Mouse (Mus musculus) lung, postnatal 0 days (tissue): ENCODE measurements around the gene Rims4.

ENCODE experiments used
- CTCF ChIP-seq: IDR thresholded peaks from 2 replicates; pipeline ENCODE4 v1.5.1; 2016; ENCODE audit warnings: antibody characterized with exemption, mild to moderate bottlenecking
- EP300 ChIP-seq: IDR thresholded peaks from 2 replicates; pipeline ENCODE4 v1.6.1; 2016; ENCODE audit warnings: antibody characterized with exemption, mild to moderate bottlenecking, control low read depth

GRCm38 (mm10) chr2:163915294-163915791 lies 3.1 kb downstream of the Rims4 start:
- no peak for TF ChIP-seq CTCF
- TF ChIP-seq EP300: no peak
